Mouse (Mus musculus) 416B (cell line): ENCODE measurements around the gene Hist1h1e.
"Not testable (repeated sequence)": the region's sequence is repeated elsewhere in the genome, so short reads cannot be mapped to it uniquely, and the experiment has no call there.

Experiments used
- DNase-seq: peaks from one replicate; pipeline ENCODE4 v3.0.0; 2011; ENCODE audit warnings: low read depth

Hist1h1e gene

GRCm38 (mm10) chr13:23591886-23592285 lies 30.5 kb downstream of the Hist1h1e start:
- not testable (repeated sequence) for DNase-seq

- no peak for DNase-seq
Observed at GRCm38 (mm10) chr13:23591206-23591605, 31.2 kb downstream of the Hist1h1e start.

GRCm38 (mm10) chr13:23586940-23587225 lies 35.5 kb downstream of the Hist1h1e start:
- peak; percentile 68 for DNase-seq

- peak; percentile 73 for DNase-seq
Observed at GRCm38 (mm10) chr13:23586099-23586939, 36.0 kb downstream of the Hist1h1e start.

- DNase-seq = peak; percentile 99
Observed at GRCm38 (mm10) chr13:23585442-23586098, 36.8 kb downstream of the Hist1h1e start.

GRCm38 (mm10) chr13:23585029-23585441 lies 37.3 kb downstream of the Hist1h1e start:
- peak; percentile 91 for DNase-seq

- peak; percentile 68 for DNase-seq
Observed at GRCm38 (mm10) chr13:23584331-23584730, 38.0 kb downstream of the Hist1h1e start.

- DNase-seq = peak; percentile 54
Observed at GRCm38 (mm10) chr13:23583387-23584068, 38.8 kb downstream of the Hist1h1e start.

GRCm38 (mm10) chr13:23582219-23583056 lies 39.9 kb downstream of the Hist1h1e start:
- peak; percentile 82 for DNase-seq

- peak; percentile 100 for DNase-seq
Observed at GRCm38 (mm10) chr13:23581408-23582218, 40.7 kb downstream of the Hist1h1e start, which contains the start of gene Hist1h4d. TSS of gene Hist1h4d (plus strand) at chr13:23581598.

GRCm38 (mm10) chr13:23577835-23578234 lies 44.5 kb downstream of the Hist1h1e start:
- DNase-seq = peak; percentile 50

GRCm38 (mm10) chr13:23576906-23577639 lies 45.3 kb downstream of the Hist1h1e start:
- peak; percentile 75 for DNase-seq

GRCm38 (mm10) chr13:23576351-23576881 lies 45.9 kb downstream of the Hist1h1e start:
- peak; percentile 89 for DNase-seq

GRCm38 (mm10) chr13:23575864-23576313 lies 46.5 kb downstream of the Hist1h1e start:
- peak; percentile 84 for DNase-seq

- peak; percentile 99 for DNase-seq
Observed at GRCm38 (mm10) chr13:23575271-23575851, 47.0 kb downstream of the Hist1h1e start, which contains the start of gene Hist1h3d. TSS of gene Hist1h3d (plus strand) at chr13:23575763.

GRCm38 (mm10) chr13:23574546-23575170 lies 47.7 kb downstream of the Hist1h1e start:
- peak; percentile 91 for DNase-seq

- DNase-seq = peak; percentile 100
Observed at GRCm38 (mm10) chr13:23573898-23574524, 48.3 kb downstream of the Hist1h1e start, which contains the start of the genes Hist1h2bf and Hist1h2ad. TSS of gene Hist1h2bf (minus strand) at chr13:23574196. TSS of gene Hist1h2ad (plus strand) at chr13:23574381.
